Mouse (Mus musculus) skeletal muscle tissue, postnatal 0 days (tissue): ENCODE results near the gene Wfdc11. TPM values are rescaled to one million over a fixed set of nuclear protein-coding genes. Genes with fewer than 3 reads are reported as not detected.

Source experiments
- polyA plus RNA-seq: library from polyadenylated mRNA; unstranded; fragments of >200 nt; fragmentation: Nextera tagmentation; extraction: Ambion mirVana; gene quantifications from 2 replicates; pipeline ENCODE4 v1.2.1, GENCODE M21; 2015

Wfdc11 gene
- polyA plus RNA-seq = not detected in 2 replicates

DNA sequence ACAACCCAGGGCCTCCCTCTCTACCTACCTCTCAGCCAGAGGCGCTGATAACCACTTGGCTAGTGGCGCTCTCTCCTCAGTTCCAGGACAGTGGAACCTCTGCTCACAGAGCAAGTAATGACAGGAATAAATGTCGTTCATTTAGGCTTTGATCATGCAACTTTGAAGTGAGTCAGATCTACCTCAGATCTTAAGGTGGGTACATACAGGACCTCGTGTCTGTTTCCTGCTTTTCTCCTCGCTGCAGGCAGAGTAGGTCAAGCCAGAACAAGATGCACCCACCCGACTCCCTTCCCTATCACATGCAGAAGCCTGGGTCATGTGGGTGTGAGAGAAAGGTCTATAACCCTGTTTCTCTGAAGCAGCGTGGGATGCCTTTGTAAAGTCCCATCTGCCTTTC lies at the start of gene Wfdc11:
Wfdc11 (minus strand) TSS at position 101 of the 400 bp plus-strand sequence.

DNA sequence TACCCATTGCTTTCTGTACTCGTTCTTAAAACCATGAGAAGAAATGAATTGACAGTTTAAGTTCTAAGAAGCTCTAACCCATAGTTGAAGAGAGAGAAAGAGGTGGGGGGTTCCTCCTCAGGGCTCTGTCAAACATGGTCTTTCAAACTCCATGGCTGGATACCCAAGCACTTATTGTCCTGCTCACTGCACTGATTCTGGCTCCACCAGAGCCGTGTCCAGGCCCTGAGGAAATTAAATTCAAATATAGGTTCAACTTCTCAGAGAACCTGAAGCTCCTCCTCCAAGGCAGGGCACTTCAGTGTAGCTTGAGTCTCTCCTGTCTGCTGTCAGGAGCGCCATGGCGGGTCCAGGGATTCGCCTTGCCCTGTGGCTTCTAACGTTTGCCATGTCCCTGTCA lies 41.1 kb upstream of the Wfdc11 start, which contains the start of gene Spint5:
Spint5 (plus strand) TSS at position 301 of the 400 bp plus-strand sequence.

GRCm38 (mm10) chr2:164698201-164698600 lies 24.3 kb upstream of the Wfdc11 start, which contains the start of gene Spint4:
Gene Spint4, plus strand, starts transcription at chr2:164698501.

GRCm38 (mm10) chr2:164684807-164685206 lies 10.9 kb upstream of the Wfdc11 start, which contains the start of gene Wfdc13:
Gene Wfdc13, plus strand, starts transcription at chr2:164685107.

DNA sequence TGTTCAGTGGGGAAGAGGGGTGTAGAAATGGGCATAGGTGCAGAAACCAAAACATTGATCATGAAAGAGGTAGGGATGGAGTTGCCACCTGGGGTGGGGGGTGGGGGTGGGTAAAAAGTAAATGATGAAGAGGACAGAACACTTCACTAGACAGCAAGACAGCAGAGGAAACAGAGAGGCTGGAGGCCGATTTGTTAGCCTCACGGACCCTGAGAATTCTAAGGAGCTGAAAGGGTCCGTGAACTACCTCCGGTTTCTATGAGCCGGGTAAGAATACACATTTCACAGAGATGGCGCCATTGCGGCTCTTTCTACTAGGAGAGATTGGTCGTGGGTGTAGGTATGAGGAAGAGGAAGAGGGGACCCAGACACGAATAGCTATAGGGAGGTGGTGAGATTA lies 17.4 kb downstream of the Wfdc11 start, which contains the start of gene Wfdc9:
Wfdc9 (minus strand) TSS at position 101 of the 400 bp plus-strand sequence.

DNA sequence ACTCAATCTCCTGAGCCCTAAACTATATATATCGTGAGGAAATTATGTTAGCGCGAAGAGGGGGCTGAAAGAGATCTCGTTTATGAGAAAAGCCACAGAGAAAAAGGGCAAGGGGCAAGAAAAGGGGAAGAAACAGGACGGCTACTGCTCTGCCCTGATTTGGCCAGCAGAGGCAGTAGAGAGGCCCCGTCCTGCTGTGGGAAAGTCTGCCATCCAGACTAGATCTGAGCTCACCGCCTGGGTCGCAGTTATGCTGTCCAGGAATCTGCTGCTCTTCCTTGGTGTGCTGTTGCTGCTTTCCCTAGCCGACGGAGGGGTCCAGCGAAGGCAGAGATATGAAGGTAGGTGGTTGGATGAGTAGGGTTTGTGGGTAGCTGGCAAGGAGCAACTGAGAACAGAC lies 18.0 kb downstream of the Wfdc11 start, which contains the start of gene Wfdc10:
Wfdc10 (plus strand) TSS at position 189 of the 400 bp plus-strand sequence.

DNA sequence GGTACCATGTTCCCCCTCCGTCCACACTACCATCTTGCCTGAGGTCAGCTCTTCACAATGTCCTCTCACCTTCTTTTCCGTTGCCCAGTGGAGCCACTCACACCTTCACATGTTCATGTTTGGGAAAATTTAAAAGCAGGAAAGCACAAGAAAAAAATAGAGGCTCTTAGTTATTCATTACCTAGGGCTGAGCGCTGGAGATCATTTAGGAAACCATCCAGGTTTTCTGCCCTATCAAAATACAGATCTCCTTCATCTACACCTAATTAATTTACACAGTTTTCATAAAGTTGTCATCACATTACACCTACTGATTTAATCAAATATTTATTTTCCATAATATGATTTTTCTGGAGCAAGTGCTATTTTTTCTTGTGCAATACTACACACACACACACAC lies 35.2 kb downstream of the Wfdc11 start, which contains the start of gene Wfdc16:
Wfdc16 (minus strand) TSS at position 101 of the 400 bp plus-strand sequence.

GRCm38 (mm10) chr2:164613471-164613870 lies 60.4 kb downstream of the Wfdc11 start, which contains the start of the genes Wfdc6b and Wfdc8:
Gene Wfdc6b, plus strand, starts transcription at chr2:164613522.
Gene Wfdc8, minus strand, starts transcription at chr2:164613626.

Other genes starting within 250 kb of the Wfdc11 start
- 51.3 and 53.3 TPM in 2 replicates for gene Sdc4, start 230.2 kb downstream of the Wfdc11 start, polyA plus RNA-seq
- 33.6 and 35.7 TPM in 2 replicates for gene Sys1, start 217.1 kb downstream of the Wfdc11 start, polyA plus RNA-seq
- 12.3 and 14.5 TPM in 2 replicates for gene Gm20458, start 213.1 kb downstream of the Wfdc11 start, polyA plus RNA-seq
- gene Trp53tg5, start 200.4 kb downstream of the Wfdc11 start, polyA plus RNA-seq = not detected in 2 replicates
- gene Dbndd2, start 188.0 kb downstream of the Wfdc11 start, polyA plus RNA-seq = 9.8 and 10.2 TPM in 2 replicates
- gene Pigt, start 176.6 kb downstream of the Wfdc11 start, polyA plus RNA-seq = 36.4 and 37.9 TPM in 2 replicates
- gene Wfdc2, start 111.7 kb downstream of the Wfdc11 start, polyA plus RNA-seq = 0.29 and 0.37 TPM in 2 replicates
- not detected in 2 replicates for gene Spint3, start 100.6 kb downstream of the Wfdc11 start, polyA plus RNA-seq
- gene Wfdc6a, start 88.6 kb downstream of the Wfdc11 start, polyA plus RNA-seq = not detected in 2 replicates
- gene Eppin, start 80.5 kb downstream of the Wfdc11 start, polyA plus RNA-seq = not detected in 2 replicates
- not detected in 2 replicates for gene Wfdc6b, start 60.6 kb downstream of the Wfdc11 start, polyA plus RNA-seq
- not detected in 2 replicates for gene Wfdc8, start 60.5 kb downstream of the Wfdc11 start, polyA plus RNA-seq
- not detected in 2 replicates for gene Wfdc16, start 35.3 kb downstream of the Wfdc11 start, polyA plus RNA-seq
- gene Wfdc10, start 18.0 kb downstream of the Wfdc11 start, polyA plus RNA-seq = not detected in 2 replicates
- gene Wfdc9, start 17.5 kb downstream of the Wfdc11 start, polyA plus RNA-seq = not detected in 2 replicates
- gene Wfdc13, start 11.0 kb upstream of the Wfdc11 start, polyA plus RNA-seq = 0.21 TPM in 1 of 2 replicates, not detected in the other
- gene Spint4, start 24.4 kb upstream of the Wfdc11 start, polyA plus RNA-seq = not detected in 2 replicates
- not detected in 2 replicates for gene Spint5, start 41.2 kb upstream of the Wfdc11 start, polyA plus RNA-seq
- 0.14 and 0.29 TPM in 2 replicates for gene Wfdc3, start 71.8 kb upstream of the Wfdc11 start, polyA plus RNA-seq
- gene Dnttip1, start 71.9 kb upstream of the Wfdc11 start, polyA plus RNA-seq = 51.2 and 54.3 TPM in 2 replicates
- 67.3 and 77.7 TPM in 2 replicates for gene Ube2c, start 95.8 kb upstream of the Wfdc11 start, polyA plus RNA-seq
- 22,389 and 24,028 TPM in 2 replicates for gene Tnnc2, start 105.9 kb upstream of the Wfdc11 start, polyA plus RNA-seq
- 31.1 and 33.0 TPM in 2 replicates for gene Snx21, start 111.7 kb upstream of the Wfdc11 start, polyA plus RNA-seq
- gene Acot8, start 130.8 kb upstream of the Wfdc11 start, polyA plus RNA-seq = 10.2 and 11.7 TPM in 2 replicates
- gene Zswim3, start 131.0 kb upstream of the Wfdc11 start, polyA plus RNA-seq = 2.0 TPM in 2 replicates
- 5.9 and 6.8 TPM in 2 replicates for gene Zswim1, start 148.6 kb upstream of the Wfdc11 start, polyA plus RNA-seq
- gene Spata25, start 154.4 kb upstream of the Wfdc11 start, polyA plus RNA-seq = not detected in 2 replicates
- gene Ctsa, start 158.8 kb upstream of the Wfdc11 start, polyA plus RNA-seq = 105 and 116 TPM in 2 replicates
- 56.5 and 63.5 TPM in 2 replicates for gene Neurl2, start 159.4 kb upstream of the Wfdc11 start, polyA plus RNA-seq
- gene Pltp, start 183.6 kb upstream of the Wfdc11 start, polyA plus RNA-seq = 5.9 and 7.4 TPM in 2 replicates
- 41.4 and 42.2 TPM in 2 replicates for gene Pcif1, start 205.2 kb upstream of the Wfdc11 start, polyA plus RNA-seq
- 4.0 and 4.3 TPM in 2 replicates for gene Zfp335, start 237.7 kb upstream of the Wfdc11 start, polyA plus RNA-seq